Mouse (Mus musculus): ENCODE results near the gene Ptp4a2.

The Ptp4a2 gene

GRCm38 (mm10) chr4:129797985-129798384, 13.0 kb upstream of the Ptp4a2 start:
- DNase-seq (ENCODE audit: low spot score), result no peak

GRCm38 (mm10) chr4:129803368-129803767, 7.7 kb upstream of the Ptp4a2 start:
- no peak for DNase-seq (ENCODE audit: low spot score)

- no peak for DNase-seq (ENCODE audit: low spot score)
Measured at GRCm38 (mm10) chr4:129805059-129805458, 6.0 kb upstream of the Ptp4a2 start.

GRCm38 (mm10) chr4:129811605-129812468, 818 bp downstream of the Ptp4a2 start:
- no peak for DNase-seq (ENCODE audit: low spot score)

GRCm38 (mm10) chr4:129817591-129817990, 6.6 kb downstream of the Ptp4a2 start:
- DNase-seq (ENCODE audit: low spot score), result peak; percentile 56

GRCm38 (mm10) chr4:129818506-129819195, 7.6 kb downstream of the Ptp4a2 start:
- DNase-seq (ENCODE audit: low spot score), result peak; percentile 41

- peak; percentile 94 for DNase-seq (ENCODE audit: low spot score)
Measured at GRCm38 (mm10) chr4:129819712-129820336, 8.8 kb downstream of the Ptp4a2 start.

- DNase-seq (ENCODE audit: low spot score), result peak; percentile 74
Measured at GRCm38 (mm10) chr4:129820417-129821086, 9.5 kb downstream of the Ptp4a2 start.

- peak; percentile 14 for DNase-seq (ENCODE audit: low spot score)
Measured at GRCm38 (mm10) chr4:129821087-129821616, 10.1 kb downstream of the Ptp4a2 start.

GRCm38 (mm10) chr4:129822324-129822723, 11.3 kb downstream of the Ptp4a2 start:
- DNase-seq (ENCODE audit: low spot score), result no peak

- DNase-seq (ENCODE audit: low spot score), result no peak
Measured at GRCm38 (mm10) chr4:129823216-129823810, 12.3 kb downstream of the Ptp4a2 start.

GRCm38 (mm10) chr4:129827611-129828010, 16.6 kb downstream of the Ptp4a2 start:
- DNase-seq (ENCODE audit: low spot score), result no peak

GRCm38 (mm10) chr4:129828081-129828480, 17.1 kb downstream of the Ptp4a2 start:
- DNase-seq (ENCODE audit: low spot score), result no peak

- no peak for DNase-seq (ENCODE audit: low spot score)
Measured at GRCm38 (mm10) chr4:129829799-129830198, 18.8 kb downstream of the Ptp4a2 start.

GRCm38 (mm10) chr4:129830343-129830944, 19.4 kb downstream of the Ptp4a2 start:
- DNase-seq (ENCODE audit: low spot score), result no peak

- DNase-seq (ENCODE audit: low spot score), result no peak
Measured at GRCm38 (mm10) chr4:129834581-129834980, 23.6 kb downstream of the Ptp4a2 start.

GRCm38 (mm10) chr4:129835296-129835695, 24.3 kb downstream of the Ptp4a2 start:
- no peak for DNase-seq (ENCODE audit: low spot score)

- DNase-seq (ENCODE audit: low spot score), result no peak
Measured at GRCm38 (mm10) chr4:129839866-129840555, 29.0 kb downstream of the Ptp4a2 start.

- no peak for DNase-seq (ENCODE audit: low spot score)
Measured at GRCm38 (mm10) chr4:129846823-129847222, 35.8 kb downstream of the Ptp4a2 start.

GRCm38 (mm10) chr4:129850491-129850890, 39.5 kb downstream of the Ptp4a2 start:
- DNase-seq (ENCODE audit: low spot score), result no peak
